Mouse (Mus musculus): Measurements from ENCODE around the gene Ube4b.

Ube4b gene

GRCm38 (mm10) chr4:149302136-149302535 is 124.4 kb downstream of the Ube4b start:
- no peak for DNase-seq

GRCm38 (mm10) chr4:149296501-149296900 is 130.0 kb downstream of the Ube4b start:
- DNase-seq, result no peak

GRCm38 (mm10) chr4:149292984-149293383 is 133.6 kb downstream of the Ube4b start:
- DNase-seq, result no peak

- DNase-seq, result no peak
These were observed 135.5 kb downstream of the Ube4b start for GRCm38 (mm10) chr4:149291061-149291460.

GRCm38 (mm10) chr4:149290157-149290750 is 136.3 kb downstream of the Ube4b start:
- DNase-seq, result no peak

GRCm38 (mm10) chr4:149286287-149287137 is 140.0 kb downstream of the Ube4b start:
- no peak for DNase-seq

GRCm38 (mm10) chr4:149285691-149286090 is 140.9 kb downstream of the Ube4b start:
- DNase-seq, result no peak

- DNase-seq, result no peak
These were observed 143.5 kb downstream of the Ube4b start for GRCm38 (mm10) chr4:149283018-149283417.

GRCm38 (mm10) chr4:149282025-149282738 is 144.4 kb downstream of the Ube4b start:
- no peak for DNase-seq
